In genomic region chr8:6140090-6140489, GRCm38 (mm10) we compare ENCODE assay signal across 11 mouse cellular contexts.
"Had no signal": no experiment of that assay in that cellular context is flagged by ENCODE, and none has a peak within 500 bp of the region (broad histone marks: within the 10 kb centered on the region; RNA-seq: fewer than 3 reads in every experiment).

No protein-coding gene starts in this region.

- DNase-seq: liver, postnatal 0 days; lung, adult 2 months; lung, postnatal 14 days; lung, postnatal 36 days; right cerebral cortex, postnatal 14 days; thymus, adult 2 months; thymus, postnatal 25 days; thymus, postnatal 4 days had no signal

- ATAC-seq: liver, postnatal 0 days; lung, postnatal 0 days; midbrain, embryonic 13.5 days; midbrain, embryonic 15.5 days had no signal
